Mouse (Mus musculus) liver, embryonic 12.5 days (tissue): ENCODE measurements around the gene Eps8l1. TPM values are rescaled to one million over a fixed set of nuclear protein-coding genes. Genes with fewer than 3 reads are reported as not detected.

Experiments
- ATAC-seq: fragments of 200-750 bp; cut with Nextera tagmentation; 2 replicates; pipeline ENCODE4 v1.8.0; 2017; ENCODE audit warnings: moderate number of reproducible peaks, mild to moderate bottlenecking, moderate library complexity
- H3K27ac ChIP-seq: fragments of 300-500 bp; sonication (generic); 2 replicates; pipeline ENCODE4 v1.5.1; 2016; ENCODE audit warnings: mild to moderate bottlenecking
- H3K27me3 ChIP-seq: fragments of 300-500 bp; sonication (generic); replicated peaks from 2 replicates; pipeline ENCODE4 v1.6.1; 2016; ENCODE audit warnings: mild to moderate bottlenecking, moderate library complexity
- H3K36me3 ChIP-seq: fragments of 300-500 bp; sonication (generic); 2 replicates; pipeline ENCODE4 v1.6.1; 2016; ENCODE audit warnings: mild to moderate bottlenecking, moderate library complexity
- H3K4me1 ChIP-seq: fragments of 300-500 bp; sonication (generic); 2 replicates; pipeline ENCODE4 v1.6.1; 2016
- H3K4me2 ChIP-seq: fragments of 300-500 bp; sonication (generic); 2 replicates; pipeline ENCODE4 v1.6.1; 2016; ENCODE audit warnings: mild to moderate bottlenecking, moderate library complexity
- H3K4me3 ChIP-seq: fragments of 300-500 bp; sonication (generic); 2 replicates; pipeline ENCODE4 v1.5.1; 2016; ENCODE audit warnings: mild to moderate bottlenecking, moderate library complexity
- H3K9ac ChIP-seq: fragments of 300-500 bp; sonication (generic); 2 replicates; pipeline ENCODE4 v1.6.1; 2016; ENCODE audit warnings: mild to moderate bottlenecking, moderate library complexity
- H3K9me3 ChIP-seq: fragments of 300-500 bp; sonication (generic); replicated peaks from 2 replicates; pipeline ENCODE4 v1.6.1; 2016; ENCODE audit warnings: mild to moderate bottlenecking, moderate library complexity
- WGBS: fragments of 180-500 bp; shearing (Covaris S2); methylation state at CpG from one replicate; pipeline ENCODE4 v1.1.7; 2016; ENCODE audit not compliant: insufficient replicate concordance; 5-methylcytosine and 5-hydroxymethylcytosine counted together
- polyA plus RNA-seq: library from polyadenylated mRNA; unstranded; fragments of >200 nt; fragmentation: Nextera tagmentation; extraction: Ambion mirVana; gene quantifications from 2 replicates; pipeline ENCODE4 v1.2.1, GENCODE M21; 2016

Eps8l1 gene
- polyA plus RNA-seq, 1 experiment from 2014 or later: 1.3 TPM

- H3K9ac ChIP-seq: peak overlapping the region; percentile 95
- no peaks in the 10 kb centered on the region for H3K9me3 ChIP-seq
- peak overlapping the region; percentile 91 for H3K27ac ChIP-seq
- peaks cover 16% of the 10 kb centered on the region for H3K36me3 ChIP-seq
- WGBS: 6% methylated on average over 14 of the region's 14 CpGs
- H3K4me1 ChIP-seq: peaks cover 74% of the 10 kb centered on the region
- H3K4me3 ChIP-seq: peak overlapping the region; percentile 93
- H3K27me3 ChIP-seq: no peaks in the 10 kb centered on the region
- peak overlapping the region; percentile 77 for H3K4me2 ChIP-seq
- peak; percentile 4; the same call in 1 of the 2 replicates for ATAC-seq
Measured at GRCm38 (mm10) chr7:4502421-4503090, 42.1 kb downstream of the Eps8l1 start.

GRCm38 (mm10) chr7:4503100-4503499, 42.6 kb downstream of the Eps8l1 start:
- H3K36me3 ChIP-seq: peaks cover 11% of the 10 kb centered on the region
- peak overlapping the region; percentile 77 for H3K4me2 ChIP-seq

GRCm38 (mm10) chr7:4503858-4504257, 43.4 kb downstream of the Eps8l1 start:
- H3K4me3 ChIP-seq: no peak overlapping the region
- no peaks in the 10 kb centered on the region for H3K9me3 ChIP-seq
- no peaks in the 10 kb centered on the region for H3K27me3 ChIP-seq
- peaks cover 8% of the 10 kb centered on the region; the same call in 1 of the 2 replicates for H3K36me3 ChIP-seq
- H3K4me1 ChIP-seq: peaks cover 76% of the 10 kb centered on the region
- 52% methylated on average over 5 of the region's 5 CpGs for WGBS
- H3K27ac ChIP-seq: peak overlapping the region; percentile 78
- no peak for ATAC-seq
- H3K9ac ChIP-seq: no peak overlapping the region
- H3K4me2 ChIP-seq: no peak overlapping the region

More at GRCm38 (mm10) chr7:4503100-4503499, 42.6 kb downstream of the Eps8l1 start:
- H3K9ac ChIP-seq: no peak overlapping the region
- H3K9me3 ChIP-seq: no peaks in the 10 kb centered on the region
- ATAC-seq: no peak
- H3K4me3 ChIP-seq: no peak overlapping the region
- H3K4me1 ChIP-seq: peaks cover 76% of the 10 kb centered on the region
- H3K27ac ChIP-seq: peak overlapping the region; percentile 91
- 63% methylated on average over 4 of the region's 4 CpGs for WGBS
- H3K27me3 ChIP-seq: no peaks in the 10 kb centered on the region

- H3K4me2 ChIP-seq: peak overlapping the region; percentile 40
- H3K36me3 ChIP-seq: peaks cover 3% of the 10 kb centered on the region; the same call in 1 of the 2 replicates
- H3K27ac ChIP-seq: peak overlapping the region; percentile 78
- peaks cover 76% of the 10 kb centered on the region for H3K4me1 ChIP-seq
- H3K27me3 ChIP-seq: no peaks in the 10 kb centered on the region
- H3K9me3 ChIP-seq: no peaks in the 10 kb centered on the region
- H3K9ac ChIP-seq: peak overlapping the region; percentile 12; the same call in 1 of the 2 replicates
- no peak overlapping the region for H3K4me3 ChIP-seq
- no peak for ATAC-seq
- 17% methylated on average over 11 of the region's 11 CpGs for whole genome bisulfite sequencing
Measured at GRCm38 (mm10) chr7:4504646-4505435, 44.4 kb downstream of the Eps8l1 start.

- WGBS: 32% methylated on average over 3 of the region's 4 CpGs
- Histone ChIP-seq H3K4me1 (peaks cover 71% of the 10 kb centered on the region), H3K27me3 (no peaks in the 10 kb centered on the region), H3K36me3 (no peaks in the 10 kb centered on the region), H3K27ac (no peak overlapping the region), H3K9ac (no peak overlapping the region), H3K4me2 (no peak overlapping the region), H3K9me3 (no peaks in the 10 kb centered on the region), H3K4me3 (no peak overlapping the region)
- no peak for ATAC-seq
Measured at GRCm38 (mm10) chr7:4507220-4507619, 46.7 kb downstream of the Eps8l1 start.

- Histone ChIP-seq H3K9me3 (no peaks in the 10 kb centered on the region), H3K4me2 (no peak overlapping the region), H3K4me1 (peaks cover 63% of the 10 kb centered on the region), H3K4me3 (no peak overlapping the region), H3K27ac (0 out of 2 replicates have a peak overlapping the region, but pooled peaks have one; percentile 30), H3K27me3 (no peaks in the 10 kb centered on the region), H3K36me3 (no peaks in the 10 kb centered on the region), H3K9ac (no peak overlapping the region)
- ATAC-seq: no peak
- WGBS: 65% methylated on average over 31 of the region's 32 CpGs
Measured at GRCm38 (mm10) chr7:4508062-4508738, 47.7 kb downstream of the Eps8l1 start.

GRCm38 (mm10) chr7:4508739-4509116, 48.3 kb downstream of the Eps8l1 start:
- H3K27ac ChIP-seq: 0 out of 2 replicates have a peak overlapping the region, but pooled peaks have one; percentile 30
- H3K27me3 ChIP-seq: no peaks in the 10 kb centered on the region
- ATAC-seq: no peak
- peak overlapping the region; percentile 55; the same call in 1 of the 2 replicates for H3K4me2 ChIP-seq
- peaks cover 66% of the 10 kb centered on the region for H3K4me1 ChIP-seq
- 54% methylated on average over 8 of the region's 8 CpGs for WGBS
- no peaks in the 10 kb centered on the region for H3K9me3 ChIP-seq
- no peak overlapping the region for H3K4me3 ChIP-seq
- H3K36me3 ChIP-seq: no peaks in the 10 kb centered on the region
- no peak overlapping the region for H3K9ac ChIP-seq

GRCm38 (mm10) chr7:4509863-4510608, 49.6 kb downstream of the Eps8l1 start:
- H3K27me3 ChIP-seq: no peaks in the 10 kb centered on the region
- H3K4me2 ChIP-seq: peak overlapping the region; percentile 55
- H3K9ac ChIP-seq: no peak overlapping the region
- H3K4me1 ChIP-seq: peaks cover 56% of the 10 kb centered on the region
- no peak overlapping the region for H3K27ac ChIP-seq
- peak; percentile 74 for ATAC-seq
- WGBS: 21% methylated on average over 24 of the region's 24 CpGs
- H3K9me3 ChIP-seq: no peaks in the 10 kb centered on the region
- H3K4me3 ChIP-seq: peak overlapping the region; percentile 11; the same call in 1 of the 2 replicates
- no peaks in the 10 kb centered on the region for H3K36me3 ChIP-seq

- Histone ChIP-seq H3K9ac (no peak overlapping the region), H3K4me3 (no peak overlapping the region), H3K9me3 (no peaks in the 10 kb centered on the region), H3K27me3 (no peaks in the 10 kb centered on the region), H3K27ac (no peak overlapping the region), H3K4me2 (no peak overlapping the region), H3K36me3 (no peaks in the 10 kb centered on the region), H3K4me1 (peaks cover 53% of the 10 kb centered on the region)
- ATAC-seq: no peak
- WGBS: 65% methylated on average over 8 of the region's 8 CpGs
Measured at GRCm38 (mm10) chr7:4511489-4512224, 51.2 kb downstream of the Eps8l1 start.

GRCm38 (mm10) chr7:4513236-4513635, 52.8 kb downstream of the Eps8l1 start:
- H3K4me3 ChIP-seq: no peak overlapping the region
- WGBS: 21% methylated on average over 13 of the region's 13 CpGs
- H3K4me2 ChIP-seq: no peak overlapping the region
- no peak overlapping the region for H3K9ac ChIP-seq
- H3K27ac ChIP-seq: no peak overlapping the region
- peaks cover 44% of the 10 kb centered on the region for H3K4me1 ChIP-seq
- no peaks in the 10 kb centered on the region for H3K27me3 ChIP-seq
- no peaks in the 10 kb centered on the region for H3K36me3 ChIP-seq
- no peak for ATAC-seq
- no peaks in the 10 kb centered on the region for H3K9me3 ChIP-seq
